Mouse (Mus musculus): Measurements from ENCODE around the gene Scn9a.

Scn9a gene

GRCm38 (mm10) chr2:66462458-66462857 lies 172.3 kb downstream of the Scn9a start:
- no peak for DNase-seq

DNA sequence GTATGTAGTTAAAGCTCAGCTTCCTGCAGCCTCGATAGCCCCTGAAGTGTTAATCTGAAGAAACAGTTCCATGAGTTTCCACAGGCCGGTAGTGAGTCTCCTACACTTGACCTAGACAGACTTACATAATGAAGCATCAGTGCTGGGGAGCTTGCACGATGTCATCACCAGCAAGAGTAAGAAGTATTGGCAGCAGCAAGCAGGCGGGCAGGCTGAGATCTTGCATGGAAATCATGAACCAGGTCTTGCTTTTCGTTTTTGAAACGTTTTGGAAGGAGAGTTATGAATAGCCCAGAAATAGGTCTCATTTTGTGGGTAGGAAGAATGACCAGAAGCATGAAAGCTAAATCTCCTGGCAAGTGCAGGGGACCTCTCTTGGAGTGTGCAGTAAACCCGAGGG lies 194.1 kb downstream of the Scn9a start, which contains the start of gene Scn1a:
Gene Scn1a (minus strand): TSS at position 130 of the 400 bp plus-strand sequence.
- DNase-seq = peak in 1 of 2 experiments; percentile 2

GRCm38 (mm10) chr2:66439764-66440471 lies 194.8 kb downstream of the Scn9a start:
- peak; percentile 18 to 19 for DNase-seq

DNA sequence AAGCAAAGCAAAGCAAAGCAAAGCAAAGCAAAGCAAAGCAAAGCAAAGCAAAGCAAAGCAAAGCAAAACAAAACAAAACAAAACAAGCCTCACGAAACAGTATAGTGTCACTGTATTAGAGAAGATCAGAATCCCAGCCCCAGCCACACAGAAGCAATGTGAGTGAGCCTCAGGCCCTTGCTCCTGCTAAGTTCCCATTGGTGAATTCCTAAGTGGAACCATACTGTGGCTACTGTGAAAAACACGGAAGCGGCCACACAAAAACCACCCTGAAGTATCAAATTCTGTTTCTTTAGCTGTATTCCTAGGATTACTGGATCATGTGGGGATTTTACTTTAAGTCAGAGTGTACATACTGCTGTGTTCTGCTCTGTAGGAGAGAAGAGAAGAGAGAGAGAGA lies 198.5 kb downstream of the Scn9a start:
- DNase-seq = no peak
